Mouse (Mus musculus): ENCODE data around the gene D930048N14Rik. TPM values are rescaled to one million over a fixed set of nuclear protein-coding genes. Genes with fewer than 3 reads are reported as not detected.
A peak's percentile ranks its signal among the peaks of the same experiment; 100 is the strongest.

The D930048N14Rik gene
- total RNA-seq, 1 experiment: 4.1 TPM

- H3K36me3 ChIP-seq (ENCODE audit: control insufficient read depth, insufficient read depth, low read length, poor library complexity, severe bottlenecking): no peaks in the 10 kb centered on the region
- no peak for TF ChIP-seq HCFC1 (IDR thresholded peaks at IDR 0.05; ENCODE audit: borderline replicate concordance, insufficient read depth, low read length)
- no peak for TF ChIP-seq CHD2 (IDR thresholded peaks at IDR 0.05; ENCODE audit: low read depth, low read length)
- TF ChIP-seq ZC3H11A (IDR thresholded peaks at IDR 0.05; ENCODE audit: borderline replicate concordance, low read depth, low read length): no peak
- no peak for TF ChIP-seq MAFK (IDR thresholded peaks at IDR 0.05; ENCODE audit: insufficient read depth, low read depth, low read length)
- no peak for TF ChIP-seq ZNF384 (IDR thresholded peaks at IDR 0.05; ENCODE audit: low read depth, low read length)
- H3K4me1 ChIP-seq (ENCODE audit: control insufficient read depth in 2 of 2, insufficient read depth in 2 of 2, low read length in 2 of 2, poor library complexity in 1 of 2): 0 out of 4 replicates have a peak, but pooled peaks cover 0 to 4% of the 10 kb centered on the region in 2 experiments
- H3K9ac ChIP-seq (ENCODE audit: insufficient read depth, low read depth, low read length, poor library complexity, severe bottlenecking): no peak overlapping the region
- no peak for DNase-seq (ENCODE audit: low read depth, low spot score)
- no peak overlapping the region for H3K4me3 ChIP-seq (ENCODE audit: insufficient read depth in 1 of 2, low read depth in 1 of 2, low read length in 2 of 2, poor library complexity in 1 of 2, severe bottlenecking in 1 of 2)
- no peaks in the 10 kb centered on the region for H3K9me3 ChIP-seq (ENCODE audit: control insufficient read depth, insufficient read depth, low read depth, low read length)
- H3K27ac ChIP-seq (ENCODE audit: insufficient read depth, low read depth, low read length, poor library complexity, severe bottlenecking): no peak overlapping the region
- in situ Hi-C loops (cut with MboI; ENCODE audit: low sequenced_read_pairs in 2 of 2, unreplicated experiment in 2 of 2): no loop called here
Measured at GRCm38 (mm10) chr11:51679466-51679865, 28.7 kb downstream of the D930048N14Rik start.

GRCm38 (mm10) chr11:51681324-51681975, 30.7 kb downstream of the D930048N14Rik start:
- DNase-seq (ENCODE audit: low read depth, low spot score): peak; percentile 88
- in situ Hi-C loops (cut with MboI; ENCODE audit: low sequenced_read_pairs in 2 of 2, unreplicated experiment in 2 of 2): loop anchor here (5.0 to 10.0 kb wide), 2 partner anchors 64 to 67 kb away; partner anchors contain the start of gene Nhp2 (in 2 of the 2)
- 0 out of 4 replicates have a peak, but pooled peaks cover 0 to 4% of the 10 kb centered on the region in 2 experiments for H3K4me1 ChIP-seq (ENCODE audit: control insufficient read depth in 2 of 2, insufficient read depth in 2 of 2, low read length in 2 of 2, poor library complexity in 1 of 2)
- H3K4me3 ChIP-seq (ENCODE audit: insufficient read depth in 1 of 2, low read depth in 1 of 2, low read length in 2 of 2, poor library complexity in 1 of 2, severe bottlenecking in 1 of 2): no peak overlapping the region
- TF ChIP-seq HCFC1 (IDR thresholded peaks at IDR 0.05; ENCODE audit: borderline replicate concordance, insufficient read depth, low read length) (no peak), CHD2 (IDR thresholded peaks at IDR 0.05; ENCODE audit: low read depth, low read length) (no peak), MAFK (IDR thresholded peaks at IDR 0.05; ENCODE audit: insufficient read depth, low read depth, low read length) (no peak), ZC3H11A (IDR thresholded peaks at IDR 0.05; ENCODE audit: borderline replicate concordance, low read depth, low read length) (peak; percentile 86)
- no peak overlapping the region for H3K27ac ChIP-seq (ENCODE audit: insufficient read depth, low read depth, low read length, poor library complexity, severe bottlenecking)
- no peaks in the 10 kb centered on the region for H3K9me3 ChIP-seq (ENCODE audit: control insufficient read depth, insufficient read depth, low read depth, low read length)
- H3K9ac ChIP-seq (ENCODE audit: insufficient read depth, low read depth, low read length, poor library complexity, severe bottlenecking): no peak overlapping the region
- peaks cover 7% of the 10 kb centered on the region for H3K36me3 ChIP-seq (ENCODE audit: control insufficient read depth, insufficient read depth, low read length, poor library complexity, severe bottlenecking)

- Histone ChIP-seq H3K9me3 (ENCODE audit: control insufficient read depth, insufficient read depth, low read depth, low read length) (no peaks in the 10 kb centered on the region), H3K27ac (ENCODE audit: insufficient read depth, low read depth, low read length, poor library complexity, severe bottlenecking) (no peak overlapping the region), H3K36me3 (ENCODE audit: control insufficient read depth, insufficient read depth, low read length, poor library complexity, severe bottlenecking) (peaks cover 7% of the 10 kb centered on the region), H3K9ac (ENCODE audit: insufficient read depth, low read depth, low read length, poor library complexity, severe bottlenecking) (no peak overlapping the region), H3K4me1 (ENCODE audit: control insufficient read depth in 2 of 2, insufficient read depth in 2 of 2, low read length in 2 of 2, poor library complexity in 1 of 2) (0 out of 4 replicates have a peak, but pooled peaks cover 0 to 4% of the 10 kb centered on the region in 2 experiments), H3K4me3 (ENCODE audit: insufficient read depth in 1 of 2, low read depth in 1 of 2, low read length in 2 of 2, poor library complexity in 1 of 2, severe bottlenecking in 1 of 2) (no peak overlapping the region)
- in situ Hi-C loops (cut with MboI; ENCODE audit: low sequenced_read_pairs in 2 of 2, unreplicated experiment in 2 of 2): loop anchor here (5.0 to 10.0 kb wide), 2 partner anchors 65 to 67 kb away; partner anchors contain the start of gene Nhp2 (in 2 of the 2)
- no peak for DNase-seq (ENCODE audit: low read depth, low spot score)
- no peak for TF ChIP-seq CHD2 (IDR thresholded peaks at IDR 0.05; ENCODE audit: low read depth, low read length)
- no peak for TF ChIP-seq MAFK (IDR thresholded peaks at IDR 0.05; ENCODE audit: insufficient read depth, low read depth, low read length)
- TF ChIP-seq ZC3H11A (IDR thresholded peaks at IDR 0.05; ENCODE audit: borderline replicate concordance, low read depth, low read length): no peak
- TF ChIP-seq ZNF384 (IDR thresholded peaks at IDR 0.05; ENCODE audit: low read depth, low read length): no peak
- TF ChIP-seq HCFC1 (IDR thresholded peaks at IDR 0.05; ENCODE audit: borderline replicate concordance, insufficient read depth, low read length): no peak
Measured at GRCm38 (mm10) chr11:51681976-51682374, 31.2 kb downstream of the D930048N14Rik start.

GRCm38 (mm10) chr11:51688330-51689328, 37.9 kb downstream of the D930048N14Rik start, which contains the start of gene 0610009B22Rik:
TSS of gene 0610009B22Rik (minus strand) at chr11:51688874.
- H3K9me3 ChIP-seq (ENCODE audit: control insufficient read depth, insufficient read depth, low read depth, low read length): no peaks in the 10 kb centered on the region
- peak within 1 kb of the TSS; percentile 99 for H3K9ac ChIP-seq (ENCODE audit: insufficient read depth, low read depth, low read length, poor library complexity, severe bottlenecking)
- in situ Hi-C loops (cut with MboI; ENCODE audit: low sequenced_read_pairs in 2 of 2, unreplicated experiment in 2 of 2): loop anchor here in 1 of 2 experiments (10.0 kb wide), 1 partner anchor 74 kb away; the partner anchor contains the start of gene Nhp2
- H3K27ac ChIP-seq (ENCODE audit: insufficient read depth, low read depth, low read length, poor library complexity, severe bottlenecking): peak within 1 kb of the TSS; percentile 100
- peak; percentile 98 for DNase-seq (ENCODE audit: low read depth, low spot score)
- no peaks in the 10 kb centered on the region for H3K4me1 ChIP-seq (ENCODE audit: control insufficient read depth in 2 of 2, insufficient read depth in 2 of 2, low read length in 2 of 2, poor library complexity in 1 of 2)
- peaks cover 7% of the 10 kb centered on the region for H3K36me3 ChIP-seq (ENCODE audit: control insufficient read depth, insufficient read depth, low read length, poor library complexity, severe bottlenecking)
- TF ChIP-seq HCFC1 (IDR thresholded peaks at IDR 0.05; ENCODE audit: borderline replicate concordance, insufficient read depth, low read length) (peak; percentile 75), ZNF384 (IDR thresholded peaks at IDR 0.05; ENCODE audit: low read depth, low read length) (no peak)
- H3K4me3 ChIP-seq (ENCODE audit: insufficient read depth in 1 of 2, low read depth in 1 of 2, low read length in 2 of 2, poor library complexity in 1 of 2, severe bottlenecking in 1 of 2): peak within 1 kb of the TSS; percentile 89 to 92
